Mouse (Mus musculus): ENCODE data around the gene Cfap97d2.

DNA sequence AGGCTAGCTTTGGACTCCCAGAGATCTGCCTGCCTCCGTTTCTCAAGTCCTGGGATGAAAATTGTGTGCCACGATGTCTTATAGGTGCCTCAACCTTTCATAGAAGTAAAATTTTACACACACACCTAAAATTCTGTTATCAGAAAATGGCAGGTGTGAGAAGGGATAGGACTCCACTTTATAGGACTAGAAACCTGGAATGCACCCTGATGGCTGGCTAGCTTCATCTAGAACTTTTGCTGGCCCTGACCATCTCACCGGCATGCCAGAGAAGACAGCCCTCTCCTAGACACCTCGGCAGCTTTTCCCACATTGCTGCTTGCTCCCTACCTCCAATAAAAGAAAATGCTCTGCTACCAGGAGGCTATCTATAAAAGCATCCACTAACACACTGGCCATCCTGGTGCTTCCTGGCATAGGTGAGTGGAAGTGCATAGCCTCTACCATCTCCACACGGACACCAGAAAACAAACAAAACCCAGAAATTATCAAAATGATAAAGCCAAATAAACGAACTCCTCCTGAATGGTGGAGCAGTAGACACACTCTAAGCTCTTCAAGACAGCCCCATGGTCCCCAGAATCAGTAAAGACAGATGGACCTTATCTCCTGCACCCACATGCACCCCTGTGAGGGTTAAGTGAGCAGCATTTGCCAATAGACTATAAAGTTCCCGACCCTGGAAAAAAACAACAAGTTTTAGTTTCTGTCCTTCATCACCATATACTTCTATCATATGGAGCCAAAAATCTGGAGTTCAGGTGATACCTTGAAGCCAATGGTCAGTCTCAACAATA, 35.3 kb downstream of the Cfap97d2 start:
- no peak for TF ChIP-seq POLR2A (IDR thresholded peaks at IDR 0.05; ENCODE audit: borderline replicate concordance, control insufficient read depth, low read depth, low read length)
- no peak for TF ChIP-seq CTCF (IDR thresholded peaks at IDR 0.05; ENCODE audit: control insufficient read depth, insufficient read depth, low read length)
